In genomic region chr13:60133716-60134438, GRCm38 (mm10) we compare ENCODE assay signal across 16 mouse cellular contexts. TPM values are rescaled to one million over a fixed set of nuclear protein-coding genes. Genes with fewer than 3 reads are reported as not detected.
A peak's percentile ranks its signal among the peaks of the same experiment; 100 is the strongest.
DNase-seq lines count a peak whose midpoint lies in the region; ATAC-seq and TF ChIP-seq lines count a peak whose summit lies in the region.
"Had no signal": no experiment of that assay in that cellular context is flagged by ENCODE, and none has a peak within 500 bp of the region (broad histone marks: within the 10 kb centered on the region; RNA-seq: fewer than 3 reads in every experiment).

No protein-coding gene starts in this region.

- H3K36me3 ChIP-seq in kidney, embryonic 14.5 days (ENCODE audit: control insufficient read depth, insufficient read depth, low read length), result no peaks in the 10 kb centered on the region
- H3K36me3 ChIP-seq in forebrain, embryonic 13.5 days (ENCODE audit: poor library complexity, severe bottlenecking), result no peaks in the 10 kb centered on the region
- H3K36me3 ChIP-seq in limb, embryonic 12.5 days, result no peaks in the 10 kb centered on the region
- H3K36me3 ChIP-seq: liver, embryonic 13.5 days had no signal

- no peaks in the 10 kb centered on the region for H3K27me3 ChIP-seq in kidney, embryonic 14.5 days (ENCODE audit: control insufficient read depth, insufficient read depth, low read length)
- no peaks in the 10 kb centered on the region for H3K27me3 ChIP-seq in forebrain, embryonic 13.5 days
- H3K27me3 ChIP-seq in limb, embryonic 12.5 days, result peaks cover 3% of the 10 kb centered on the region; the same call in 1 of the 2 replicates
- H3K27me3 ChIP-seq: liver, embryonic 13.5 days had no signal

- H3K4me1 ChIP-seq in kidney, embryonic 14.5 days (ENCODE audit: control insufficient read depth, insufficient read depth, low read length), result peaks cover 14% of the 10 kb centered on the region
- H3K4me1 ChIP-seq in forebrain, embryonic 13.5 days, result peaks cover 35% of the 10 kb centered on the region
- H3K4me1 ChIP-seq in limb, embryonic 12.5 days (replicated peaks), result peaks cover 38% of the 10 kb centered on the region
- H3K4me1 ChIP-seq: liver, embryonic 13.5 days had no signal

- peak; percentile 35; the same call in 1 of the 2 replicates for ATAC-seq in kidney, embryonic 14.5 days (ENCODE audit: low FRiP score, low TSS enrichment)
- ATAC-seq in forebrain, embryonic 13.5 days, result peak; percentile 78; the same call in 1 of the 2 replicates
- ATAC-seq in limb, embryonic 12.5 days (ENCODE audit: insufficient number of reproducible peaks, insufficient read depth, low FRiP score, low TSS enrichment, low read depth), result peak; percentile 83
- ATAC-seq: activated CD4-positive, CD25-positive, alpha-beta regulatory T cell, adult 4 months; intestine, postnatal 0 days had no signal

- DNase-seq in kidney, adult 18-20 months, result no peak
- peak; percentile 89 for DNase-seq in brain, embryonic 14.5 days (ENCODE audit: low read depth)
- DNase-seq in cerebellum, postnatal 4 days (ENCODE audit: low spot score in 2 of 2), result no peak
- DNase-seq in left cerebral cortex, adult 2 months (ENCODE audit: extremely low spot score in 1 of 2, low spot score in 2 of 2), result no peak
- DNase-seq: adrenal gland, postnatal 36 days; cerebellum, postnatal 14 days; heart, adult 2 months; heart, postnatal 14 days; liver, embryonic 13.5 days; lung, postnatal 14 days; right cerebral cortex, postnatal 4 days had no signal

- H3K9ac ChIP-seq in kidney, embryonic 14.5 days (ENCODE audit: low read depth, low read length), result no peak overlapping the region
- H3K9ac ChIP-seq in forebrain, embryonic 13.5 days, result no peak overlapping the region
- no peak overlapping the region for H3K9ac ChIP-seq in limb, embryonic 12.5 days (replicated peaks)
- H3K9ac ChIP-seq: liver, embryonic 13.5 days had no signal

- H3K9me3 ChIP-seq in kidney, embryonic 14.5 days (ENCODE audit: control insufficient read depth, low read length), result no peaks in the 10 kb centered on the region
- no peaks in the 10 kb centered on the region for H3K9me3 ChIP-seq in forebrain, embryonic 13.5 days (replicated peaks)
- peaks cover 5% of the 10 kb centered on the region; the same call in 1 of the 2 replicates for H3K9me3 ChIP-seq in limb, embryonic 12.5 days
- H3K9me3 ChIP-seq: liver, embryonic 13.5 days had no signal

- no peak for TF ChIP-seq POLR2A in brain, embryonic 14.5 days (IDR thresholded peaks at IDR 0.05; ENCODE audit: borderline replicate concordance, extremely low read depth, insufficient read depth, insufficient read length, poor library complexity, severe bottlenecking)

- 15% methylated on average over 10 of the region's 10 CpGs for WGBS in kidney, embryonic 14.5 days
- WGBS in forebrain, embryonic 13.5 days, result 10% methylated on average over 10 of the region's 10 CpGs
- 8% methylated on average over 10 of the region's 10 CpGs for WGBS in limb, embryonic 12.5 days

- TF ChIP-seq CTCF in brain, embryonic 14.5 days (IDR thresholded peaks at IDR 0.05; ENCODE audit: borderline replicate concordance, extremely low read depth, insufficient read depth, insufficient read length), result no peak
- TF ChIP-seq CTCF in left cerebral cortex, adult 2 months (IDR thresholded peaks at IDR 0.05), result no peak

- H3K27ac ChIP-seq in kidney, embryonic 14.5 days (ENCODE audit: low read depth, low read length), result no peak overlapping the region
- H3K27ac ChIP-seq in forebrain, embryonic 13.5 days, result peak overlapping the region; percentile 53
- no peak overlapping the region for H3K27ac ChIP-seq in limb, embryonic 12.5 days
- H3K27ac ChIP-seq in left cerebral cortex, adult 2 months, result no peak overlapping the region
- H3K27ac ChIP-seq: heart, adult 2 months; liver, embryonic 13.5 days had no signal

- H3K4me3 ChIP-seq in kidney, embryonic 14.5 days (ENCODE audit: low read length), result no peak overlapping the region
- H3K4me3 ChIP-seq in forebrain, embryonic 13.5 days, result no peak overlapping the region
- no peak overlapping the region for H3K4me3 ChIP-seq in limb, embryonic 12.5 days (replicated peaks)
- no peak overlapping the region for H3K4me3 ChIP-seq in left cerebral cortex, adult 2 months
- H3K4me3 ChIP-seq: heart, adult 2 months; liver, embryonic 13.5 days had no signal

- intact Hi-C loops in left cerebral cortex, adult 2 months (cut with DNase I), result no loop called here

- no peak overlapping the region for H3K4me2 ChIP-seq in kidney, embryonic 14.5 days (replicated peaks; ENCODE audit: low read depth, low read length)
- no peak overlapping the region for H3K4me2 ChIP-seq in forebrain, embryonic 13.5 days
- H3K4me2 ChIP-seq in limb, embryonic 12.5 days, result peak overlapping the region; percentile 3; the same call in 1 of the 2 replicates
- H3K4me2 ChIP-seq: liver, embryonic 13.5 days had no signal

RNA-seq across cellular contexts. Expression of gene Gas1, which starts 43.3 kb away (rescaled TPM):
- 143 and 146 TPM in 2 replicates for polyA plus RNA-seq in kidney, embryonic 14.5 days (2014; fragmentation: Nextera tagmentation; extraction: Ambion mirVana)
- 45.2 and 64.4 TPM in 2 replicates for polyA plus RNA-seq in brain, embryonic 14.5 days (2012; rRNA removed)
- 47.8 and 51.6 TPM in 2 replicates for polyA plus RNA-seq in forebrain, embryonic 13.5 days (2015; fragmentation: Nextera tagmentation; extraction: Ambion mirVana)
- 318 and 346 TPM in 2 replicates for polyA plus RNA-seq in limb, embryonic 12.5 days (2016; fragmentation: Nextera tagmentation; extraction: Ambion mirVana)
- total RNA-seq in left cerebral cortex, adult 2 months (2021), result 1 to 10 TPM; 8.1 to 8.9 TPM
- polyA plus RNA-seq: activated CD4-positive, CD25-positive, alpha-beta regulatory T cell, adult 4 months had no signal
